Mouse (Mus musculus) heart, adult 2 months (tissue): ENCODE measurements around the gene Zfp760.

Experiments
- CTCF ChIP-seq: fragments of 200-600 bp; IDR thresholded peaks from 2 replicates; pipeline ENCODE4 v1.8.1; 2022; ENCODE audit warnings: antibody characterized with exemption, mild to moderate bottlenecking, moderate library complexity
- EP300 ChIP-seq: fragments of 200-500 bp; IDR thresholded peaks from 2 replicates; pipeline ENCODE4 v1.6.1; 2011; ENCODE audit warnings: low read depth, low read length, control low read depth; ENCODE audit not compliant: insufficient read depth
- POLR2A ChIP-seq: fragments of 200-500 bp; IDR thresholded peaks from 2 replicates; pipeline ENCODE4 v1.6.1; 2011; ENCODE audit warnings: mild to moderate bottlenecking, low read depth, low read length, control low read depth; ENCODE audit not compliant: insufficient read depth

DNA sequence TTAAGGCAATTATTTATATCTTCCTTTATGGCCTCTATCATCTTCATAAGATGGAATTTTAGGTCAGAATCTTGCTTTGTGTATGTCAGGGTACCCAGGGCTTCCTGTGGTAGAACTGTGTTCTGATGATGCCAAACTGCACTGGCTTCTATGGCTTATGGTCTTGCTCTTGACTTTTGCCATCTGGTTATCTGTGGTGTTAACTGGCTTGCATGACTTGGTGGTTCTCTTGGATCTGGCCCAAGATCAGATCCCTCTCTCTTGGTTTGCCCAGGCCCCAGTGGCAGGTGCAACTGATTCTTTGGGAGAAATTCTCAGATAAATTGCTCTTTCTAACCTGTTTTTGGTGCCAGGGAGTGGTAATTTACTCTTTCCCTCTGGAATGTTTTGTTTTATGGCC, 11.5 kb upstream of the Zfp760 start:
- TF ChIP-seq CTCF (no peak), EP300 (no peak), POLR2A (no peak)
